Mouse (Mus musculus) cortical plate, adult 2 months (tissue): Measurements from ENCODE around the gene Morn5. TPM values are rescaled to one million over a fixed set of nuclear protein-coding genes. Genes with fewer than 3 reads are reported as not detected.

Experiments
- H3K27ac ChIP-seq: fragments of 200-500 bp; 2 replicates; pipeline ENCODE4 v1.5.1; 2012; ENCODE audit warnings: low read length, control low read depth, inconsistent platforms; ENCODE audit not compliant: insufficient read depth
- H3K4me1 ChIP-seq: fragments of 200-500 bp; 2 replicates; pipeline ENCODE4 v1.6.1; 2011; ENCODE audit warnings: low read length; ENCODE audit not compliant: control insufficient read depth, insufficient read depth
- H3K4me3 ChIP-seq: fragments of 200-500 bp; 2 replicates; pipeline ENCODE4 v1.5.1; 2011; ENCODE audit warnings: mild to moderate bottlenecking, low read length, control low read depth; ENCODE audit not compliant: insufficient read depth
- CTCF ChIP-seq: fragments of 200-500 bp; IDR thresholded peaks from 2 replicates; pipeline ENCODE4 v1.5.1; 2011; ENCODE audit warnings: mild to moderate bottlenecking, control low read depth, low read length; ENCODE audit not compliant: insufficient read depth; ENCODE audit errors: extremely low read depth
- POLR2A ChIP-seq: fragments of 200-500 bp; IDR thresholded peaks from 2 replicates; pipeline ENCODE4 v1.6.1; 2011; ENCODE audit warnings: mild to moderate bottlenecking, low read length, control low read depth; ENCODE audit not compliant: insufficient read depth; ENCODE audit errors: extremely low read depth
- polyA plus RNA-seq: library from polyadenylated mRNA; depleted of rRNA; stranded (reverse); fragments of >200 nt; gene quantifications from 2 replicates; pipeline ENCODE4 v1.2.3, GENCODE M21; 2012; rRNA removed

The Morn5 gene
- polyA plus RNA-seq, 1 experiment = 2.2 TPM

- Histone ChIP-seq H3K4me3 (peak overlapping the region; percentile 28; the same call in 1 of the 2 replicates), H3K27ac (no peak overlapping the region)
- TF ChIP-seq POLR2A = no peak
- TF ChIP-seq CTCF = no peak
These were observed 53.9 kb downstream of the Morn5 start for GRCm38 (mm10) chr2:36103069-36103554.

GRCm38 (mm10) chr2:36103555-36104367 lies 54.5 kb downstream of the Morn5 start:
- Histone ChIP-seq H3K27ac (no peak overlapping the region), H3K4me3 (peak overlapping the region; percentile 28; the same call in 1 of the 2 replicates), H3K4me1 (no peaks in the 10 kb centered on the region)
- TF ChIP-seq POLR2A (no peak), CTCF (no peak)

More at GRCm38 (mm10) chr2:36103069-36103554, 53.9 kb downstream of the Morn5 start:
- H3K4me1 ChIP-seq = no peaks in the 10 kb centered on the region

DNA sequence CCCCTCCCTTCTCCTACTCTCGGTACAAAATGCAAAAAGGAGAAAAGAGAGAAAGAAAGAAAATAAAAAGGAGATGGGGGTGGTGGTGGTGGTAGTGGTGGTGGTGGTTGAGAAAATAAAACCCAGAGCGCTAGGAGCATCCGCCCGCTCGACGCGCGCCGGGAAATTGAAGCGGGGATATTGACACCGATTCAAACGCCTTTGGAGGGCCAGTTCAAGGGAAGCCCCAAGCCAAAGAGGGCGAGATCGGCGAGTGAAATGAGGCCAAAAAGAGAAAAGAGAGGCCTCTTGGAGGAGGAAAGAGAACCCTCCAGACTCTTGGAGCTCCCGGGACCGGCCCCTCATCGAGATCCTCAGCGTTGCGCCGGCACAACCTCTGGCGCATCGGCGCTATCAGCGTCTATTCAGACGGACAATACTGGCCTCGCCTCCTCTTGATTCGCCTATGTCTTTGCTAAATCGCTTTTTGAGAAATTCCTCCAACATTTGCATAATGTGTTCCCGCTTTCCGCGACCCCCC lies 55.2 kb downstream of the Morn5 start:
- TF ChIP-seq POLR2A = no peak
- TF ChIP-seq CTCF = no peak
- no peaks in the 10 kb centered on the region for H3K4me1 ChIP-seq
- H3K27ac ChIP-seq = no peak overlapping the region
- peak overlapping the region; percentile 6; the same call in 1 of the 2 replicates for H3K4me3 ChIP-seq

DNA sequence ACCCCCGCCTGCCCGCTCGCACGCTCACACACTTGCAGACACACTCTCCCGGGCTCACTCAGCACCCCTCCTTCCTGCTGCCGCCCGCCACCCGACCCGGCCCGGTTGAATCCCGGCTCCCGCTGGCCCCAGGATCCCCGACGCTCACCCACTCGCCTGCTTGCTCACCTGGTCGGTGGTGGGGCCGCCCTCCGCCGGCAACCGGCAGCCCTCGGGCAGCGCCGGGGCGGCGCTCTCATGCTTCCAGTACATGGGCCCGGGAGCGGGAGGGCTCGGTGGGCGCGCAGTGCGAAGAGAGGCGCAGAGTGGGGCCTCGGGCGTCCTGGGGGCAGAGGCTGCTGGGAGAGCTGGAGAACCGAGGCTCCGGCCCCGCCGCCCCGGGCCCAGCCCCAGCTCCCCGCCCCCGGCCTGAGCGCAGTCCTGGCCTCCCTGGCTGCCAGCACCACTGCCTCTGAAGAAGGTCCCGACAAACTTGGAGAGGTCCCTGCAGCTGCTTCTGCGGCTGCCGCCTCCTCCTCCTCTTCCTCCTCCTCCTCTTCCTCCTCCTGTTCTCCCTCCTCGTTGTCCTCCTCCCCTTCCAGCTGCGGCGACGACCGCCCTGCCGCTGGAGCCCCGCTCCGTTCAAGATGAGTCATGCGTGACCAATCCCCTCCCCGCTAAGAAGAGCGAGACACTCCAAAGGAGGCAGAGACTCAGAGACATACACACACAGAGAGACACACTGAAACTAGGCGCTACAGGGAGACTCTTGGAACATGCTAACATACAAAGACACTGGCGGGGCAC lies 55.9 kb downstream of the Morn5 start, which contains the start of gene Lhx6:
TSS of gene Lhx6 (minus strand) at position 453 of the 786 bp plus-strand sequence.
- no peak within 1 kb of the TSS for H3K27ac ChIP-seq
- peak within 1 kb of the TSS; percentile 6; the same call in 1 of the 2 replicates for H3K4me3 ChIP-seq
- H3K4me1 ChIP-seq = no peaks in the 10 kb centered on the region
- TF ChIP-seq CTCF (no peak), POLR2A (no peak)

DNA sequence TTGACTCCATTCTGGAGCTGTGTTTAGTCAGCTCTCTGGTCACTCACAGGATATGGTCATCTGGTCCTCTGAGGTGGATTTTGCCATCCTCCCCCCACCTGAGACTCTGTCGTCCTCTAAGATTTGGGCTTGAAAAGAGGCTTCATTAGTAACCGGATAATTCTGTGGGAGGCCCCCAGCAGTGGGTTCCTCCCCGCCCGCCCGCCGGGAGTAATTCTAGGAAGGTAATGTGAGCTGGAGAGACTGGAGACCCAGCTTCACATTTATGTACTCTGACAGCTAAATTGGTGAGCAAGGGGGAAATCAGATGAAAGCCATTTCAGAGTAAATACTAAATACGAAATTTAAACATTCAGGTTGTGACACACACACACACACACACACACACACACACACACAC lies 59.4 kb downstream of the Morn5 start:
- TF ChIP-seq POLR2A = no peak
- TF ChIP-seq CTCF = no peak
- H3K4me1 ChIP-seq = no peaks in the 10 kb centered on the region
- no peak overlapping the region for H3K4me3 ChIP-seq
- no peak overlapping the region for H3K27ac ChIP-seq

GRCm38 (mm10) chr2:36112632-36113031 lies 63.4 kb downstream of the Morn5 start:
- no peak for TF ChIP-seq POLR2A
- no peak for TF ChIP-seq CTCF
- no peak overlapping the region for H3K4me3 ChIP-seq
- no peaks in the 10 kb centered on the region for H3K4me1 ChIP-seq
- no peak overlapping the region for H3K27ac ChIP-seq

- no peak overlapping the region for H3K27ac ChIP-seq
- H3K4me1 ChIP-seq = no peaks in the 10 kb centered on the region; the same call in 1 of the 2 replicates
- H3K4me3 ChIP-seq = no peak overlapping the region
- TF ChIP-seq POLR2A = no peak
- TF ChIP-seq CTCF = no peak
These were observed 77.7 kb downstream of the Morn5 start for GRCm38 (mm10) chr2:36126795-36127429.

DNA sequence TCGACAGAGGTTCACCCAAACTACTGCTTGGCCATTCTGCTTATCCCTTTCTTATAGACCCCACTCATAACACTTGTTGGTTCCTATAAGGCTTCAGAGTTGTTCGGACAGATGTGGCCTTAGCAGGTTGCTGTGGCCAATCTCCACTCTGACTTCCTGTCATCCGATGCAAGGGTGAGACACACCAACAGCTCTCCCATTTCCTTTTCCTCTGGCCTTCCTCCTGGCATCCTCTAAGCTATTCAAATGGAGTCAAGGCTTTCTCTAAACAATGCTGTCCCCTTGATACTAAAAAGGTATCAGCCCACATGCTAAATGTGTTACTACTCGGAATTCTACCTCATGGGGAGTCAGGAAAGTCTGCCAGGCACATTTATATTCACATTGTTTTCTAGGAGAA lies 78.7 kb downstream of the Morn5 start:
- Histone ChIP-seq H3K4me3 (no peak overlapping the region), H3K27ac (no peak overlapping the region), H3K4me1 (no peaks in the 10 kb centered on the region; the same call in 1 of the 2 replicates)
- no peak for TF ChIP-seq CTCF

DNA sequence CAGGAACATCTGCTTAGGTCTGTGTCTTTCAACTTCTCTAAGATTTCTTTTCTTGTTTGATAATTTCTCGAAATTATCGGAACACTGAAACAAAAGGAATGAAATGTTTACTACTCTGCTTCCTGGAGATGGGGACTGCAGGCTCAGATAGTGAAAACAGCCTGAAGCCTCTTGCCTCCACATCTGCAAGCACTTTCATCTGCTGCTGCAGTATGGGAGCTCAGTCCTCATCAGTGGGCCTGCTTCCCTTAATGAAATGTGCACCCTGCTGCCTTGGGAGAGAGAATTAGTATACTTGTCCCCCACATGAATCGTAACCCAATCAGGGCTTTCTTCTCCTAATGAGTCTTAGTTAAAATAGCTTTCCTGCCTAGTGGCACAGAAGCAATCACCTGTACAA lies 79.8 kb downstream of the Morn5 start:
- H3K4me1 ChIP-seq = no peaks in the 10 kb centered on the region; the same call in 1 of the 2 replicates
- H3K4me3 ChIP-seq = no peak overlapping the region
- no peak for TF ChIP-seq POLR2A
- no peak for TF ChIP-seq CTCF
- no peak overlapping the region for H3K27ac ChIP-seq

Other genes with a start within 250 kb of the Morn5 start
- gene Ttll11, start 69.5 kb upstream of the Morn5 start, polyA plus RNA-seq = 36.1 and 36.2 TPM in 2 replicates
- 218 and 219 TPM in 2 replicates for gene Ndufa8, start 52 bp upstream of the Morn5 start, polyA plus RNA-seq
- 8.2 and 8.5 TPM in 2 replicates for gene Lhx6, start 56.0 kb downstream of the Morn5 start, polyA plus RNA-seq
- gene Mrrf, start 86.9 kb downstream of the Morn5 start, polyA plus RNA-seq = 21.1 and 23.8 TPM in 2 replicates
- 50.0 and 50.4 TPM in 2 replicates for gene Rbm18, start 87.3 kb downstream of the Morn5 start, polyA plus RNA-seq
- 15.4 and 16.6 TPM in 2 replicates for gene Ptgs1, start 181.0 kb downstream of the Morn5 start, polyA plus RNA-seq